Mouse (Mus musculus) stomach, postnatal 0 days (tissue): ENCODE measurements around the gene Ifnar2. TPM values are rescaled to one million over a fixed set of nuclear protein-coding genes. Genes with fewer than 3 reads are reported as not detected.

ENCODE experiments used
- ATAC-seq: fragments of 200-750 bp; cut with Nextera tagmentation; 2 replicates; pipeline ENCODE4 v1.8.0; 2017; ENCODE audit not compliant: low FRiP score, low TSS enrichment
- DNase-seq: peaks from one replicate; pipeline ENCODE4 v3.0.0-alpha.2; 2016; ENCODE audit warnings: low spot score
- H3K27ac ChIP-seq: fragments of 300-500 bp; sonication (generic); replicated peaks from 2 replicates; pipeline ENCODE4 v1.5.1; 2014; ENCODE audit warnings: mild to moderate bottlenecking, control low read depth
- H3K27me3 ChIP-seq: fragments of 300-500 bp; sonication (generic); 2 replicates; pipeline ENCODE4 v1.6.1; 2014; ENCODE audit warnings: low read length; ENCODE audit not compliant: control insufficient read depth, insufficient read depth
- H3K36me3 ChIP-seq: fragments of 300-500 bp; sonication (generic); 2 replicates; pipeline ENCODE4 v1.6.1; 2014; ENCODE audit warnings: low read length, mixed read lengths; ENCODE audit not compliant: control insufficient read depth, insufficient read depth
- H3K4me1 ChIP-seq: fragments of 300-500 bp; sonication (generic); replicated peaks from 2 replicates; pipeline ENCODE4 v1.6.1; 2014; ENCODE audit warnings: antibody characterized with exemption; ENCODE audit not compliant: control insufficient read depth, insufficient read depth
- H3K4me2 ChIP-seq: fragments of 300-500 bp; sonication (generic); replicated peaks from 2 replicates; pipeline ENCODE4 v1.6.1; 2014; ENCODE audit warnings: low read depth, mild to moderate bottlenecking, control low read depth, moderate library complexity
- H3K4me3 ChIP-seq: fragments of 300-500 bp; sonication (generic); 2 replicates; pipeline ENCODE4 v1.5.1; 2014; ENCODE audit warnings: low read depth, low read length, control low read depth
- H3K9ac ChIP-seq: fragments of 300-500 bp; sonication (generic); 2 replicates; pipeline ENCODE4 v1.6.1; 2014; ENCODE audit warnings: mild to moderate bottlenecking, low read length, control low read depth, mixed read lengths
- H3K9me3 ChIP-seq: fragments of 300-500 bp; sonication (generic); 2 replicates; pipeline ENCODE4 v1.6.1; 2016; ENCODE audit warnings: low read length; ENCODE audit not compliant: control insufficient read depth
- CTCF ChIP-seq: IDR thresholded peaks from 2 replicates; pipeline ENCODE4 v1.5.1; 2016; ENCODE audit warnings: antibody characterized with exemption, low read depth, mild to moderate bottlenecking, moderate library complexity
- EP300 ChIP-seq: optimal IDR thresholded peaks from 2 replicates; pipeline ENCODE3; 2016; ENCODE audit warnings: antibody characterized with exemption
- WGBS: fragments of 180-500 bp; shearing (Covaris S2); extraction: QIAGEN DNeasy Blood & Tissue Kit; methylation state at CpG from one replicate; pipeline ENCODE4 v1.1.7; 2014; 5-methylcytosine and 5-hydroxymethylcytosine counted together
- polyA plus RNA-seq: library from polyadenylated mRNA; unstranded; fragments of >200 nt; fragmentation: Nextera tagmentation; extraction: Ambion mirVana; gene quantifications from 2 replicates; pipeline ENCODE4 v1.2.1, GENCODE M21; 2015

The Ifnar2 gene
- polyA plus RNA-seq, 1 experiment from 2014 or later, result 33.4 TPM

GRCm38 (mm10) chr16:91441811-91442240 lies 69.2 kb downstream of the Ifnar2 start:
- Histone ChIP-seq H3K4me2 (no peak overlapping the region), H3K4me3 (no peak overlapping the region), H3K9ac (no peak overlapping the region), H3K27ac (no peak overlapping the region), H3K4me1 (no peaks in the 10 kb centered on the region; the same call in 1 of the 2 replicates), H3K27me3 (no peaks in the 10 kb centered on the region), H3K36me3 (no peaks in the 10 kb centered on the region), H3K9me3 (no peaks in the 10 kb centered on the region)
- ATAC-seq (no peak), DNase-seq (no peak)
- no peak for TF ChIP-seq EP300
- TF ChIP-seq CTCF, result no peak
- 71% methylated on average over 7 of the region's 7 CpGs for WGBS

GRCm38 (mm10) chr16:91442446-91442845 lies 69.9 kb downstream of the Ifnar2 start:
- DNase-seq (no peak), ATAC-seq (no peak)
- WGBS, result 75% methylated on average over 4 of the region's 4 CpGs
- Histone ChIP-seq H3K9ac (no peak overlapping the region), H3K27me3 (no peaks in the 10 kb centered on the region), H3K4me1 (peaks cover 3% of the 10 kb centered on the region), H3K9me3 (no peaks in the 10 kb centered on the region), H3K27ac (no peak overlapping the region), H3K4me3 (no peak overlapping the region), H3K36me3 (no peaks in the 10 kb centered on the region), H3K4me2 (no peak overlapping the region)
- TF ChIP-seq CTCF, result no peak
- TF ChIP-seq EP300, result no peak

GRCm38 (mm10) chr16:91443211-91443611 lies 70.6 kb downstream of the Ifnar2 start:
- Histone ChIP-seq H3K9me3 (no peaks in the 10 kb centered on the region), H3K36me3 (no peaks in the 10 kb centered on the region), H3K27ac (no peak overlapping the region), H3K4me2 (no peak overlapping the region), H3K4me3 (no peak overlapping the region), H3K9ac (no peak overlapping the region), H3K27me3 (no peaks in the 10 kb centered on the region), H3K4me1 (peaks cover 6% of the 10 kb centered on the region)
- no peak for DNase-seq
- TF ChIP-seq CTCF (no peak), EP300 (no peak)
- ATAC-seq, result no peak
- WGBS, result 65% methylated on average over 8 of the region's 8 CpGs

- peaks cover 6% of the 10 kb centered on the region for H3K4me1 ChIP-seq
- WGBS, result 83% methylated on average over 4 of the region's 4 CpGs
- no peak for TF ChIP-seq CTCF
- TF ChIP-seq EP300, result no peak
- H3K36me3 ChIP-seq, result no peaks in the 10 kb centered on the region
- DNase-seq (no peak), ATAC-seq (no peak)
- H3K4me2 ChIP-seq, result no peak overlapping the region
- no peak overlapping the region for H3K9ac ChIP-seq
- no peak overlapping the region for H3K4me3 ChIP-seq
- H3K27me3 ChIP-seq, result no peaks in the 10 kb centered on the region
- no peak overlapping the region for H3K27ac ChIP-seq
- H3K9me3 ChIP-seq, result no peaks in the 10 kb centered on the region
Observed at GRCm38 (mm10) chr16:91444847-91445246, 72.3 kb downstream of the Ifnar2 start.

GRCm38 (mm10) chr16:91445566-91445965 lies 73.0 kb downstream of the Ifnar2 start:
- Histone ChIP-seq H3K4me1 (peaks cover 6% of the 10 kb centered on the region), H3K4me3 (no peak overlapping the region), H3K27ac (no peak overlapping the region), H3K4me2 (no peak overlapping the region), H3K36me3 (no peaks in the 10 kb centered on the region), H3K9me3 (no peaks in the 10 kb centered on the region), H3K9ac (no peak overlapping the region), H3K27me3 (no peaks in the 10 kb centered on the region)
- WGBS, result 85% methylated on average over 5 of the region's 5 CpGs
- ATAC-seq (no peak), DNase-seq (no peak)
- TF ChIP-seq EP300 (no peak), CTCF (no peak)

- peak; percentile 53 for ATAC-seq
- no peak for DNase-seq
- WGBS, result 65% methylated on average over 8 of the region's 8 CpGs
- Histone ChIP-seq H3K27ac (peak overlapping the region; percentile 71), H3K4me2 (no peak overlapping the region), H3K9ac (no peak overlapping the region), H3K36me3 (no peaks in the 10 kb centered on the region), H3K4me3 (no peak overlapping the region), H3K4me1 (peaks cover 6% of the 10 kb centered on the region), H3K9me3 (no peaks in the 10 kb centered on the region), H3K27me3 (no peaks in the 10 kb centered on the region)
- TF ChIP-seq CTCF (no peak), EP300 (no peak)
Observed at GRCm38 (mm10) chr16:91446778-91447511, 74.4 kb downstream of the Ifnar2 start.
